Mouse (Mus musculus): ENCODE results near the gene Plekha6.

Gene Plekha6

DNA sequence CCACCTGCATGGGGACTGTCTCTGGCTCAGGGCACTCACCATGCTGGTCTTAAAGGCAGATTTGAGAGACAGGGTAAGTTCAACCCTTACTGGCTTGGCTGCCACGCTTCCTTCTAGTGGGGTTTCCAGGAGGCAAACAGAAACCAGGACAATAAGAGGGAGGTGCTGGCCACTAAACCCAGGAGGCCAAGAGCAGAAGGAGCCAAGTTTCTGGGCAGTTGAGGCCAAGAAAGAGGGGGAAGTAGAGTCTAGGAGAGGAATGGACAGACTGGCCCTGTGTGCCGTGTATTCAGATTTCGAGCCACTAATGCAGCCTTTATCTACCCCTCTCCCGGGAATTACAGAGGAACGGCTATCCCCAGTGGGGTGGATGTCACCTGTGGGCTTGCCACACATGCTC, 83.2 kb downstream of the Plekha6 start:
- DNase-seq = no peak

DNA sequence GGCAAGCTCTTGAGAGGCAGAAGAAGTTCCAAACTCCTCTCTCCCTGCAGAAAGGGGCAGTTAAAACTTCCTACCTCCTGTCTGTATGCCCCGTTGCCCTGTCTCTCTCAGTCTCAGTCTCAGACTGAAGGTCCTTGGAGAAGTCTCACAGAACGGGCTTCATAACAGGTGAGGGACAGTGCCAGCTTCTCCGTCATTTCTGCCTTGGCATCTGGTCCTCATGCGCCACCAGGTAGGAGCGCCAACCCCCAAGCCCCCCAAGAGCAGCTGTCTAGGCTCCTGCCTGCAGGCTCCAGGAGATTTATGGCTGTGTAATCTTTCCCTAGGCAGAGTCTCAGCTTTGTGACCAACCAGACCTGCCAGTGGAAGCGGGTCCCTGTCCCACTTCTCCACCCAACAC, 86.8 kb downstream of the Plekha6 start:
- no peak for DNase-seq

DNA sequence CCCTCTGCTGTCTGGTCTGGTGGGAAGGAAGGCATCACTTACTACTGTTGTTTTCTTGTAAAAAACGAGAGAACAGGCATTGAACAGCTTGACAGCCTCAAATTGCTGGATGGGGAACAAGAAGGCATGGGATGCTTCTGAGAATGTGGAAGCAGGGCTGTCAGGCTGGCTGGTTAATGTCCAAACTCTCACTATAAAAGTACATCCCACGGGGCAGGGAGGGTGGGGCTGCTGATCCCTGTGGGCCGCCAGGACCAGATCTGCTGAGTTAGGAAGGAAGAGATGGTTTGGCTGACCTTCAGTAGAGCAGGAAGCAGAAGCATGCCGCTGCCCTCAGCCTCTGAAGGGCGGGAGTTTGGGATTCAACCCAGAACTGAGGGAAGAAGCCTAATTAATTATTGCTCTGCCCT, 87.6 kb downstream of the Plekha6 start:
- no peak for DNase-seq

DNA sequence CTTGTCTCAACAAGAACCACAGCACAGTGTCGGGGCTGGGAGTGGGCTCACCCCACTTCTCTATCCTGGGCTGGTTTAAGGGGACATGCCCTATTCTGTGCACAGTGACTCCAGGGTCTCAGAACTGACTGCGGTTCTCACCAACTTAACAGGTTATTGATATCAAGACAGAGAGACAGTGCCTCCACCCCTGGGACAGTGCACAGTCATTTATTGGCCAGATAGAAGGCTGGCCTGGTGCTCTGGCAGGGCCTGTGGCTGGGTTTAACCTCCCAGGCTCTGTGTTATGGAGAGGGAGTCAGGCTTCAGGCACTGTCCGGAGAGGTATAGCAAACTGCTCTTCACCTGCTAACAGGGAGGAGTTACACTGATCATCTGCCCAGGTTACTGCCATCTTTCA, 88.2 kb downstream of the Plekha6 start:
- DNase-seq = no peak

DNA sequence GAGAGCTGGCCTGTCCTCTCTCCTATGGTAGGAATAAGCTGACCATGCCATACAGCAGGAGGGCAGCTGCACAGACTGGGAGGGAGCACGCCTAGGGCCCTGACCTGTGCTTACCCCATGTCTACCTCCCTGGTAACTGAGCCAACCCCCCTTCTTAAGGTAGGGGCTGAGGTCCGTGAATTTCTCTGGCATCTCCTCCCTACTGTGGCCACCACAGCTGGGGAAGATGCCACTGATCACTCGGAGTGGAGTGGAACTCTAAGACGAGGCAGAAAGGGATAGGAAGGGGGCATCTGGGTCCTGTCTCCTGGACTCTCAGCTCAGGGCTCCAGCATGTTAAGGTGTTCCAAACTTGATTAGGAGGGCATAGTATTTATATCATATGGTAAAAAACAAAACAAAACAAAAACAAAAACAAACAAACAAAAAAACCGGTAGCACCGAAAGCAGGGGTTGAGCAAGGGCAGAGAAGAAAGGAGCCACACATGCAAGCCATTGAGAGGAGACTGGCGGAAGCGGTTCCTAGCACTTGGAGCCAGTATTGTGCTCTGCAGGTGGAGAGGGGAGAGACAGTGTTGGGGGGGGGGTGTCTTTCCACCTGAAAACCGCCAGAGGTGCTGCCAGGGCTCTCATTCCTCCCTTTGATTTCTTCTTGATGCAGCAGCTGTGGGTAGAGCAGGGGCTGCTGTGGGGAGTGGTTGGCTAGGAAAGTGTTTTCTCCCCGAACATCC, 89.0 kb downstream of the Plekha6 start:
- no peak for DNase-seq

DNA sequence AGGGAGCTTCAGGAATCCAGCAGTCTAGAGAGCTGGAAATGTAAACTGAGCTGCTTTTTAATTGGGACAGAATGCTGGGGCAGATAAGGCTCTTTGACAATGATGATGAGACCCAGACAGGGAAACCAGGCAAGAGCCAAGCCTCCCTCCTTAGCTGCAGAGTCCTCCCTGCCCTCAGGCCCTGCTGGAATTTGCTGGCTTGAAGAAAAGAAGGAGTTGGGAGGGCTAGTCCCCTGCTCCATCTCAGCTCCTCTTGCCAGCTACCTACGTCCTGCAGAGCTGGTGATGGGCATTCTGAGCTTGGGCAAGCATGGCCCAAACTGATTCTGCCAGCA, 89.5 kb downstream of the Plekha6 start:
- no peak for DNase-seq

DNA sequence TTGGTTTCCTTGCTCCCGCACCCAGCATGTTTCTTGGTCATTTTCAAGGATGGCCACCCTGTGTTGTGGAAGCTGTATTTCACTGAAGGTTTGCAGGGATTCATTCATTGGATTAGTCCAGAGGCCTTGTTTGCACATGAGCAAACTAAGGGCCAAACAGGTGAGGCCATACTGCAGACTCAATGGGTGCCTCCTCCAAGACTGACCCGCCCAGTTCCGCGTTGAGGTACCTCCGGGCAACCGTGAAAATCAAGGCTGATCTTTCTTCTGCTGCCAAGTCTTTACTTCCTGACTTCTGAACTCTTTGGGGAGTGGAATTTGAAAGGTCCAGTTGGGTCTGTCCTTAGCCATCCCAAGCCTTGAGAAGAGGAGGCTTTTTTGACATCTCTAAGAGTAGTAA, 90.2 kb downstream of the Plekha6 start:
- DNase-seq = no peak

DNA sequence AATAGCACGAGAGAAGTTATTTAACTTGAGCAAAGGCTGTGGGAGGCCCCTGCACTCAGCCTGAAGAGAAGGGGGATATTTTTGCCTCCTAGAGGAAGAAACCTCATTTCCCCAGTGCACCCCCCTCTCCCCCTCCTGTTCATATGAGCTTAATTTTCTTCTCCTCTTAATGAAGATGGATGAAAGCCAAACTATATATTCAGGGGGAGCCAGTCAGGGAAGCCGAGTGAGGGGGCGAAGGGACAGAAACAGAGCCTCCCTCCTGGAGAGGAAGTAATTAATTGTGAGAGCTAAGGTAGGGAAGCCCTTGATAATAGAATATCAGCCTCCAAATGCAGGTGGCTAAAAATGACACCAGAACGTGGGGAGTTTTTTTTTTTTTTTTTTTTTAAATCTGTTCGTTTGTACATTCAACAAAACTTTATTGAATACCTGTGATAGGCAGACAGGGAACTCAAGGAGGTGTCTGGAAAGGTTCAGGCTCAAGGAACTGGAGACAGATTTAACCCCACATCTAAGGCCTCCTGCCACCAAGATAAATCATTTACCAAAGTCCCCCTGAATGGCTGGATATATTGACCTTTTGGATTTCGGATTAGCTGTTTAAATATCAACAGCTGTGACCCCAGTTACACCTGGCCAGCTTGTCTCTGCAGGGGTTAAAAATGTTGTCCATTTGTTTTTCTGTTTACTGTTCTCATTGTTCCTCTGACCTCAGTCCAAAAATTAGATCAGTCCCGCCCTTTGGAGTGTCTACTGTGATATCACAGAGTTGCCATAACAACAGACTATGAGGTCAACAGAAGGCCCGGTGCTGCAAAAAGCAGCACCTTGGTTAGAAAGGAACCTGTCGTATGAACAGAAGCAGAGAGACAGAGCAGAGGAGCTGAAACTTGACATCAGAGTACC, 91.1 kb downstream of the Plekha6 start:
- DNase-seq = no peak

DNA sequence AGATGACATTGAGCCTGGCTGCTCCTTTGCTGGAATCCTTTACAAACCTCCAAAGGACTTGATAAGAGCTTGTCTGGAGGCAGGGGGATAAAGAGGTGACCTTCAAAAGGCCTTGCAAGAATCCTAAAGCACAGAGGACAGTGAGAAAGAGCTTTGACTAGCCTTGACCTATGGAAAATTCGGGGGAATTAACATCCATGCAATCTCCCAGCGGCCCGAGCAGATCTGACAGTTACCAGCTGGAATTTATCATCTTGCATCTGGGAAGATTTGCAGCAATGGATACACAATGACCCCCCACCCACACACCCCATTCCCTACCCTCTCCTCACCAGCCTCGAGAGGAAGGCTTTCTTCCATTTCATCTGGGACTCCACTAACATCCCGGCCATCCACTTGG, 91.8 kb downstream of the Plekha6 start:
- DNase-seq = no peak

DNA sequence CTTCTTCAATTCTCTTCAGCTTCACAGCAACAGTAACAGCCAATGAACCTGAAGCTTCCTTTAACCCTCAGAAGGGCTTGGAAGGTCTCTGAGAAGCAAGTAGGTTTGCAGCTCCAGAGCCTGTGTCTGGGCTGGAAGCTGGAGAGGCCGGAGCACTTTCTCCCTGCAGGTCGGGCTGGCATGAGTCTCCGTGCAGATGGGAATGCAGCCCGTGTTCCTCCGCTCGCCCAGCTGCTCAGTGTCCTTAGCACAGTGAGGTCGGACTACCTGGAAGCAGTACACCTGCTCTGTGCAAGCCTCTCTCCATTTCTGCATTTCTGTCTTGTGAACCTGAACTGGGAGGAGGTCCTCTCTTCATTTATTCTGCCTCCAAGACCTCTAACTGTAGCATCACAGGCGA, 92.3 kb downstream of the Plekha6 start:
- DNase-seq = peak; percentile 63 to 65

DNA sequence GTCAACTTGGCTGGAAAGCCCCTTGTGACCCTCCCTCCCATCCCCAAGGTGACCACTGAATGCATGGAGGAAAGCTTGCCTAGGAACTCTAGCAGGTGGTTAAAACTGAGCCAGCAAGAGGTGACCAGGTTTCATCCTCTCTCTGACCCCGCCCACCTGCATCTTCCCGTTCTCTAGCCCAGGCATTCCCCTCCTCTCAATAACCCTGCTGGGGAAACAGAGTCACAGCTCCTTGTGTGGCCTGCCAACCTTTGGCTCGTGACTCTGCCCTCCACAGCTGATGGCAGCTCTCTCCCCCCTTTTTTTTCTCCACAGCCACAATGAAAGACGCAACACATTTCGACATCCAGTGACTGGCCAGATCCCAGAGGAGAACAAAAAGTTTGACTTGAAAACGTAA, 94.7 kb downstream of the Plekha6 start:
- no peak for DNase-seq

DNA sequence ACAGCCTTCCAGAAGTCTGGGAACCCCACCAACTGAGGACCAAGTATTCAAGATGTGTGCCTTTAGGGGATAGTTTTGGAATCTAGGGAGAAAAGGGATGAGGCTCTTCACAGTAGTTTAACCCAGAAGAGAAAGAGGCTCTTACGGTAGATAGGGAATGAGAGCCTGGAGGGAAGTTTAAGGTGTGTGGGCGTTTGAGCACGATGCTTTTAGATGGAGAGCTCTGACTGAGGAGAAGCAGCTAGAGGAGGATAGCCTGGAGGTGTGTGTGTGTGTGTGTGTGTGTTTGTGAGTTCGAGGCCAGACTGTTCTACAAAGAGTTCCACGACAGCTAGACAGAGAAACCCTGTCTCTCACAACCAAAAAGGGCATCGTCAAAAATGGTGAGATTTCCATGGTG, 98.6 kb downstream of the Plekha6 start:
- DNase-seq = no peak

DNA sequence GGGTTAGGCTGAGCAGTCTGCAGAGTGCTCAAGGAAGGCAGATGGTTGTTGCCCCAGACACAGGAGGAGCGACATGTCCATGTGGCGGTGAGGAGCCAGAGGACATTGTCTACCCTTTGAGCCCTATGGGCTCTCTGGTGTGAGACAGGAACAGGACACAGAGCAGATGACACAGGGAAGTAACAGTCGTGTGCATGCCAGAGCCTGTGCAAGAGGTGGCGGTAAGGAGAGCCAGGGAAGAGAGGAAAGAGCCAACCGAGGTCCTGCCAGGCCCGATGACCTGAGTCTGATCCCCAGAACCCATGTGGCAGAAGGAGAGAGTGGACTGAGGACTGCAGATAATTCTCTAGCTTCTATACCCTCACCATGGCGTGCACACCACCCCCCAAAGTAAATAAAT, 99.1 kb downstream of the Plekha6 start:
- DNase-seq = peak; percentile 37 to 43

DNA sequence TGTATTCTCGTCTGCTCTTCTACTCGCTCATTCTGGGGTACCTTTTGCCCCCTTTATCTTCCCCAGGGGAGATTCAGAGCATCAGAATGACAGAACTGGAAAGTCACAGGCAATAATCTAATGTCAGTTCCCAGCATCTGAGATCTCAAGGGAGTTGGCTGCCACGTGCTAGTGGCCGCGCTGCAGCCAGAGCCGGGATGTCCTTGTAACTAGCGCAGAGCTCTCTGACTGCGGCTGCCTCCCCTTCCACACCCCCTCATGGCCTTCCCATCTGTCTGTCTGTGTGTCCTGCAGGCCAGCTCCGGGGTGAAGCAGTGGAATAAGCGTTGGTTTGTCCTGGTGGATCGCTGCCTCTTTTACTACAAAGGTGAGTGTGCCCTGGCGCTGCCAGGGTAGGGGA, 100.4 kb downstream of the Plekha6 start:
- DNase-seq = no peak

DNA sequence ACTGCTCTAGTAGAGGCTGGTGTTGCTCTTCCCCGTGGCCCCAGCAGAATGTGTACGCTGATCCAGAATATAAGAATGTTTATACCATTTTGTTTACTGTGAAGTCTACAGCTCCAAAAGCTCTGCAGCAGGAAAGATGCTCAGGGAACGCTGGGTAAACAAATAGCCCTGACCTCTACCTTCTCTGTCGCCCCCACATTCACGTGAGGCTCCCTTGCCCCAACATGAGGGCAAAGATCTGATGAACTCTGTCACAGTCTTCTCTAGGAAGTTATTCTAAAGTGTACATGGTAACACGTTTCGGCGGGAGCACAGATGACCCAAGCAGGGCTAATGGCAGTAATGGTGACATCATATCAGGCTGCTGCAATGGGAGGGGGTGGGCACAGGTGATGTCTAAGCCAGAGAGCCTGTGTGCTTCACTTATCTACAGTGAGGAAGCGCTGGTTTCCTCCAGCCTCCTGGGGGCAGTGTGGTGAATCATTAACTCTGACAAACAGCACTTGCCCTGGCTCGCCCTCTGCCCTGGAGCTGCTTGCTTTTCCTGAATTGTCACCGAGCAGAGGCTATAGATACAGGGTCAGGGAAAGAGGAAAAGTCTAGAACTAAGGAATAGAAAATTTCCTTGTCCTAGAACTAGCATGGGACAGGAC, 101.2 kb downstream of the Plekha6 start:
- DNase-seq = no peak

DNA sequence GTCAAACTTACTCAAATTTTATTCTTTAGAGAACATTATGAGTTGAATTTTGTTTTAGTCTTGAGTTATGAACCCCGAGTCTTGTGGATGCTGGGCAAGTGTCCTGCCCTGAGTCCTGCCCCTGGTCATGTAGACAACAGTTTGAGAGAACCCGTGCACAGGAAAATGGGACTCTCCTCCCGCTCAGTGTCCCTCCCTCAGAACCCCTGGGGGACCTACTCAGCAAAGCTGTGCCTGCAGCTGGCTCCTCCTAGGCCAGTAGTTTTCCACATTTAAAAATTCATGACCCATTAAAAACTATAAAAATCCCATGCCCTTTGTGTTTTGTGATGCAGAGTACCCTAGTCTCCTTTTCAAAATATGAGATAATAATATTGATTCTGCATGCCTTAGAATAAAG, 103.1 kb downstream of the Plekha6 start:
- DNase-seq = no peak

DNA sequence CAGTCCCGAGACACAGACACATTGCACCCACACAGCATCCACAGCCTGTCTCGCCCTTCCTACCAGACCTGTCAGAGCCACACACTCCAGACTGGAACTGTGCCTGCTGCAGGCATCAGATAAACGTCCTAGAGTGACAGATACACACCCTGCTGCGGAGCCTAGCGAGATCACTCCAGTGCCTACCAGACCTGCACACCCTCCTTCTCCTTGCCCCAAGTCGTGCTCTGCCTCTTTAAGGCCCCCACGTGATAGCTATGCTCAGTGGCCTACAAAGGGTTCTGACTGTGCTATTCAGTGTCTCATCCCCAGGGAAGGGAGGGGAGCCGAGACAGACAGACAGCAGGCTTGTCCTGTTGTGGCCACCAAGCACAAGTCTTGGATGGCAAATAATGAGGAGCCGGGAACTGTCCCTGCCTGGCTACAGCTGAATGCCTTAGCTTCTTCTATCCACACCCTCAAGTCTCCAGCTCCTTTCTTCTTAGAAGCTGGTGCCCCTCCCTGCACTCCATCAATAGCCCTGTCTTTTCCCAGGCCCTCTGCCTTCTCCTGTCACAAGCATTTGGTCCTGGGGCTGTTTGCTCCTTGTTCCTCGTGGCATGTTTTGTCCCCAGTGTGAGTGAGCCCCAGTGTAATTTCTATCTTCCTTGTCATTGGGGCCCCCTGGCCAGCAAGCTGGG, 103.9 kb downstream of the Plekha6 start:
- DNase-seq = no peak

DNA sequence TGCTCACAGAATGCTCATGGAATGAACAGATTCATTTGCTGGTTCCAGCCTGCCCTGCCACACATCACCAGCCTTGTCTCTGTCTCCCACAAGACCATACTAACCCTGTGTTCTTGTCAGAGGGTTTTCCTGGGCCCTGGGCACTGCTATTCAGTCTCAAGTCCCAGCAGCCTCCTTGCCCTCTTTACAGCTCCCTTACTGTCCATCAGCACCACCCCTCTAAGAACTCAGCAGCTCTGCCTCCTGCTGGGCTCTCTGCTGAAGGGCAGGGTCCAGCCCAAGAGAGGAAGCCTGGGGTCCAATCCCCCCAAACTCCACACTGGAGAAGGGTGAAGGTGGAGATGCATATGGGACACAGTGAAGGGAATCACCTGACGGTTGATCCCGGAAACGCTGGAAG, 104.5 kb downstream of the Plekha6 start:
- no peak for DNase-seq

DNA sequence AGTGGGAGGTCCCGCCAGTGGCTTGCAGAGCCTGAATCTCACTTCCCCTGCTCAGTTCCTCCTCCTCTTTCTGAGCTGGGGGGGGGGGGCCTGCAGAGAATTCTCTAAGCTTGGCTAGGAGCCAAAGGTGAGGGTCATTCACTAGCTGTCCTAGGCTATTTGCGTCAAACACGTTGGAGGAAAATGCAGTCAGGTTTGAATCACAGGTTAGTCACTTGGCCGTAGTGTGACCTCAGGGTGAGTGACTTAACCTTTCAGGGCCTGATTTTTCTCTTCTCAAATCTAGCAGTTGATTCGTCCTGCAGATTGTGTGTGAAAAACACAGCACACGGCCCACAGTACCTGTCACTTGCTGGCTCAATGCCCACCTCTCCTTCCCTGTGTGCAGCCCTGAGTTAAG, 106.3 kb downstream of the Plekha6 start:
- peak in 1 of 2 experiments; percentile 42 for DNase-seq

DNA sequence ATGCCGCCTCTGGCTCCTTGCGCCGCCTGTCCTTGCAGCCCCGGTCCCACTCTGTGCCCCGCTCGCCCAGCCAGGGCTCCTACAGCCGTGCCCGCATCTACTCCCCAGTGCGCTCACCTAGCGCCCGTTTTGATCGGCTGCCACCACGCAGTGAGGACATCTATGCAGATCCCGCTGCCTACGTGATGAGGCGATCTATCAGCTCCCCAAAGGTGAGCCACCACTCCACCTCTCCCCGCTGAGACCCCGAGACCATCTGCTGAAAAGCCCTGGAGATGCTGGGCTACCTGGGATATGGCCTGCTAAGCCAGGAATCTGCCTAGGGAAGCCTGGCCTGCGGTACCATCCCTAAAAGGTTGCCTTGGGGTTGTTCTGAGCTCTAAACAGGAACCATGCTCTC, 110.2 kb downstream of the Plekha6 start:
- DNase-seq = no peak

DNA sequence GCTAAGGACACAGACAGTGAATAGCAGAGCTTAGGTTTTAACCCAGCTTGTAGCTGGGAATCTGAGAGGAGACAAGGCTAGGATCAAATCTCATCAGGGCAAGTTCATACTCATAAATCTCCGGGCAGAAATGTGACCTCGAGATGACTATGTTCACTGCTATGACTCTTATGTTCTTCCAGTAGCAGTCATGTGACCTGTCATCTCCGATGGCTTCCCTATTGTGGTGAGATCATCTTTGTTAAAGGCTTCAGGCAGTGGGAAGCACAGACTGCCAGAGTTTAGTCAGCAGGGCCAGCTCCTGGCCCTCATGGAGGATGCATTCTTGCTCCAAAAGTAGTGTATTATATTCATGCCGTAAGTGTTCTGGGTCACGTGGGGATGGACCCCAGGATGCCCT, 113.0 kb downstream of the Plekha6 start:
- DNase-seq = no peak

DNA sequence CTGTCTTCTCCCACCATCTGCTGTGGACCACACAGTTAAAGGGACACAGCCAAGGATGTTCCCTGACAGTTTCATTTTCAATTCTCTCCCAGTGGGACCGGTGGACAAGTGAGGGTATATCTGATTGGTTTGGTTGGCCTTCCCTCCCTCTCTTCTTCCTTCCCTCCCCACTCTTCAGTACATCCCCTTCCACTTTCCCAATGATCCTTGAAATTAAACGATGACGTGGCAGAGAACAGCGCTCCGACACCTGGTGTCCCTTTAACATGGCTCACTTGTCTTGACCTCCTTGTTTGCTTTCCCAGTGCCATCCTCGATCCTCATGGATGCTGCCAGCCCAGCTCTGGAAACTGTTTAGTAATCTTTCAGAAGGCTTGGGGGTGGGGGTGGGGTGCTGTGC, 114.5 kb downstream of the Plekha6 start:
- peak in 1 of 2 experiments; percentile 41 for DNase-seq

DNA sequence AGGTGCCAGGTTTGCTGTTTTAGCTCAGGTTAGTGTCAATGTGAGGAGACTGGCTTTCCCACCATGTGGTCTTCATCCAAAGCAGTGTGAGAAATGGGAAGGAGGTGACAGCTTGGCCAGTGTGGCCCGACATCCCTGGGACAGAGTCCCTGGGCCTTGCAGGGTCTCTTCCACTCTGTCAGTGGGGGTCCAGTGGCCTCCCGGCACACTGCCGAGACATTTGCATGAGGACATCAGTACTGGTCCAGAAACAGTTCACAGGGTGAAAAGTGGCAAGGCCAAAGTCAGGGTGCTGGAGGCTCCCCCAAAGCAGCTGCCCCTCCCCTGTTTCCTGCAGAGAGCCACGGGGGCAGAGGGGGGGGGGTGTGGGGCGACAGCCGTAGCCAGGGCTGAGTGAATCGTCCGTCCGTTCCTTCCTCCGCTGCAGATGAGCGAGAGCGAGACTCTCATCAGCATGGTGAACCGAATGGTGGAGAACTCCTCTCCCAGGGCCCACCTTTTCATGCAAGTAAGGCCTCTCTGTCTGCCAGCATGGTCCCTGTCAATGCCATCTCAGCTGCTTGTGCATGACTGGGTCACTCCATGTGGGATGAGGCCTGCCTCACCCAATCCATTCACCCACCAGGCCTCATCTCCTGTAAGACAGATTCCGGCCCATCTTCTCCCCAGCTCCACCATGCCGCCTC, 115.1 kb downstream of the Plekha6 start:
- peak; percentile 32 to 55 for DNase-seq

All from cerebellum, postnatal 14 days (tissue).